Mouse (Mus musculus): Measurements from ENCODE around the gene Perp.

GRCm38 (mm10) chr10:18892102-18892501 is 47.3 kb downstream of the Perp start:
- TF ChIP-seq CTCF (IDR thresholded peaks at IDR 0.05; ENCODE audit: low read depth) (no peak), EP300 (IDR thresholded peaks at IDR 0.05; ENCODE audit: low read depth) (no peak)
